Mouse (Mus musculus) brain, embryonic 14.5 days (tissue): ENCODE measurements at regions not wholly inside any gene's neighbourhood (a gene's known extent, or its start where the extent isn't known, plus 50 kb on each side); places are given as distances from the start of the nearest gene placed in this dataset.

Experiments used
- DNase-seq: peaks from one replicate; pipeline ENCODE4 v3.0.0-alpha.2; 2011; ENCODE audit warnings: low read depth
- CTCF ChIP-seq: fragments of 200-500 bp; IDR thresholded peaks from 2 replicates; pipeline ENCODE4 v1.5.1; 2012; ENCODE audit warnings: inconsistent platforms, mild to moderate bottlenecking, moderate library complexity, borderline replicate concordance; ENCODE audit not compliant: insufficient read depth, insufficient read length; ENCODE audit errors: extremely low read depth
- POLR2A ChIP-seq: fragments of 200-500 bp; IDR thresholded peaks from 2 replicates; pipeline ENCODE4 v1.6.1; 2012; ENCODE audit warnings: mild to moderate bottlenecking, inconsistent platforms, borderline replicate concordance; ENCODE audit not compliant: poor library complexity, insufficient read depth, insufficient read length, severe bottlenecking; ENCODE audit errors: extremely low read depth

GRCm38 (mm10) chrX:76795304-76795703, 192.6 kb upstream of the Cldn34d start:
- TF ChIP-seq CTCF (no peak), POLR2A (no peak)
- DNase-seq, result no peak

- peak; percentile 65 for DNase-seq
- TF ChIP-seq POLR2A (no peak), CTCF (no peak)
Observed at GRCm38 (mm10) chrX:76790613-76791012, 187.9 kb upstream of the Cldn34d start.

GRCm38 (mm10) chrX:76780044-76780443, 177.3 kb upstream of the Cldn34d start:
- no peak for TF ChIP-seq POLR2A
- no peak for TF ChIP-seq CTCF
- DNase-seq, result peak; percentile 1
